Mouse (Mus musculus): ENCODE results near the gene Sdhd.

GRCm38 (mm10) chr9:50593544-50593943 lies 10.1 kb downstream of the Sdhd start:
- peak; percentile 61 for TF ChIP-seq CTCF (conservative IDR thresholded peaks at IDR 0.05; ENCODE audit: insufficient read depth, insufficient read length, low read depth, low read length)
- no peak for TF ChIP-seq POLR2A (IDR thresholded peaks at IDR 0.05; ENCODE audit: low read depth, low read length)
